Mouse (Mus musculus): ENCODE measurements around the gene Gatm. TPM values are rescaled to one million over a fixed set of nuclear protein-coding genes. Genes with fewer than 3 reads are reported as not detected.
A peak's percentile ranks its signal among the peaks of the same experiment; 100 is the strongest.

Gatm gene
- polyA plus RNA-seq, 1 experiment from 2014 or later, result 13.2 TPM

- no peak overlapping the region for H3K9ac ChIP-seq (ENCODE audit: low read length)
- peak; percentile 73 for ATAC-seq (replicated peaks; ENCODE audit: low FRiP score, low TSS enrichment, low read depth)
Measured at GRCm38 (mm10) chr2:122637526-122637997, 26.5 kb upstream of the Gatm start.

GRCm38 (mm10) chr2:122636686-122637085, 25.6 kb upstream of the Gatm start, which contains the start of gene AA467197:
TSS of gene AA467197 (plus strand) at chr2:122636986.
- Histone ChIP-seq H3K27ac (ENCODE audit: low read depth) (no peak within 1 kb of the TSS), H3K36me3 (ENCODE audit: control insufficient read depth, insufficient read depth, low read length) (peaks cover 19% of the 10 kb centered on the region), H3K9ac (ENCODE audit: low read length) (no peak within 1 kb of the TSS), H3K27me3 (replicated peaks; ENCODE audit: control insufficient read depth, insufficient read depth, low read length) (peaks cover 15% of the 10 kb centered on the region), H3K9me3 (ENCODE audit: control insufficient read depth, low read length) (no peaks in the 10 kb centered on the region), H3K4me2 (ENCODE audit: low read length) (peak within 1 kb of the TSS; percentile 50), H3K4me1 (replicated peaks; ENCODE audit: control insufficient read depth, insufficient read depth, low read length) (peaks cover 8% of the 10 kb centered on the region), H3K4me3 (ENCODE audit: low read depth, low read length) (peak within 1 kb of the TSS; percentile 34)
- no peak for ATAC-seq (replicated peaks; ENCODE audit: low FRiP score, low TSS enrichment, low read depth)
- 60% methylated on average over 3 of the region's 3 CpGs for WGBS
- DNase-seq (ENCODE audit: low spot score), result no peak

More at GRCm38 (mm10) chr2:122637526-122637997, 26.5 kb upstream of the Gatm start:
- no peaks in the 10 kb centered on the region for H3K4me1 ChIP-seq (replicated peaks; ENCODE audit: control insufficient read depth, insufficient read depth, low read length)
- peak overlapping the region; percentile 34 for H3K4me3 ChIP-seq (ENCODE audit: low read depth, low read length)
- peaks cover 16% of the 10 kb centered on the region for H3K36me3 ChIP-seq (ENCODE audit: control insufficient read depth, insufficient read depth, low read length)
- peak overlapping the region; percentile 50 for H3K4me2 ChIP-seq (ENCODE audit: low read length)
- no peak overlapping the region for H3K27ac ChIP-seq (ENCODE audit: low read depth)
- peak; percentile 87 for DNase-seq (ENCODE audit: low spot score)
- H3K9me3 ChIP-seq (ENCODE audit: control insufficient read depth, low read length), result no peaks in the 10 kb centered on the region
- H3K27me3 ChIP-seq (replicated peaks; ENCODE audit: control insufficient read depth, insufficient read depth, low read length), result peaks cover 15% of the 10 kb centered on the region
- 1% methylated on average over 36 of the region's 36 CpGs for WGBS

DNA sequence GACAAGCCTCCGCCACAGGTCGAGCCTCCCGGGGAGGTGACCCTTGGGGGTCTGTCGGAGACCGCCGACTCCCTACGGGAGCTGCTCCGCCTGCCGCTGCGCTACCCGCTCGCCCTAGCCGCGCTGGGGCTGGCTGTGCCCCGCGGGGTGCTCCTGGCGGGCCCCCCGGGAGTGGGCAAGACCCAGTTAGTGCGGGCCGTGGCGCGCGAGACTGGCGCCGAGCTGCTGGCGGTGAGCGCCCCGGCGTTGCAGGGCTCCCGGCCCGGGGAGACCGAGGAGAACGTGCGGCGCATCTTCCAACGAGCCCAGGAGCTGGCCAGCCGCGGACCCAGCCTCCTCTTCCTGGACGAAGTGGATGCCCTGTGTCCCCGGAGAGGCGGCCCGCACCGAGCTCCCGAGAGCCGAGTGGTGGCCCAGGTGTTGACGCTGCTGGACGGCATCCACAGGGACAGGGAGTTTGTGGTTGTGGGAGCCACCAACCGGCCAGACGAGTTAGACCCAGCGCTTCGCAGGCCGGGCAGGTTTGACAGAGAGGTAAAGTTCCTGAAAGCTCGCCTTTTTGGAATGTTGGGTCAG, 20.2 kb upstream of the Gatm start:
- Histone ChIP-seq H3K9ac (ENCODE audit: low read length) (peak overlapping the region; percentile 76), H3K36me3 (ENCODE audit: control insufficient read depth, insufficient read depth, low read length) (peaks cover 19% of the 10 kb centered on the region), H3K27me3 (replicated peaks; ENCODE audit: control insufficient read depth, insufficient read depth, low read length) (no peaks in the 10 kb centered on the region), H3K4me3 (ENCODE audit: low read depth, low read length) (peak overlapping the region; percentile 74), H3K9me3 (ENCODE audit: control insufficient read depth, low read length) (no peaks in the 10 kb centered on the region), H3K4me1 (replicated peaks; ENCODE audit: control insufficient read depth, insufficient read depth, low read length) (peaks cover 13% of the 10 kb centered on the region), H3K4me2 (ENCODE audit: low read length) (peak overlapping the region; percentile 84), H3K27ac (ENCODE audit: low read depth) (peak overlapping the region; percentile 43; the same call in 1 of the 2 replicates)
- WGBS, result under 1% methylated on average over 48 of the region's 53 CpGs
- ATAC-seq (replicated peaks; ENCODE audit: low FRiP score, low TSS enrichment, low read depth) (peak; percentile 66), DNase-seq (ENCODE audit: low spot score) (peak; percentile 83)

- peaks cover 19% of the 10 kb centered on the region for H3K36me3 ChIP-seq (ENCODE audit: control insufficient read depth, insufficient read depth, low read length)
- DNase-seq (ENCODE audit: low spot score) (peak; percentile 87), ATAC-seq (replicated peaks; ENCODE audit: low FRiP score, low TSS enrichment, low read depth) (peak; percentile 83)
- H3K27ac ChIP-seq (ENCODE audit: low read depth), result peak overlapping the region; percentile 52; the same call in 1 of the 2 replicates
- H3K9ac ChIP-seq (ENCODE audit: low read length), result peak overlapping the region; percentile 76
- H3K9me3 ChIP-seq (ENCODE audit: control insufficient read depth, low read length), result no peaks in the 10 kb centered on the region
- peak overlapping the region; percentile 84 for H3K4me2 ChIP-seq (ENCODE audit: low read length)
- 1% methylated on average over 74 of the region's 75 CpGs for WGBS
- H3K27me3 ChIP-seq (replicated peaks; ENCODE audit: control insufficient read depth, insufficient read depth, low read length), result no peaks in the 10 kb centered on the region
- H3K4me3 ChIP-seq (ENCODE audit: low read depth, low read length), result peak overlapping the region; percentile 74
- peaks cover 13% of the 10 kb centered on the region for H3K4me1 ChIP-seq (replicated peaks; ENCODE audit: control insufficient read depth, insufficient read depth, low read length)
Measured at GRCm38 (mm10) chr2:122630465-122631225, 19.5 kb upstream of the Gatm start.

DNA sequence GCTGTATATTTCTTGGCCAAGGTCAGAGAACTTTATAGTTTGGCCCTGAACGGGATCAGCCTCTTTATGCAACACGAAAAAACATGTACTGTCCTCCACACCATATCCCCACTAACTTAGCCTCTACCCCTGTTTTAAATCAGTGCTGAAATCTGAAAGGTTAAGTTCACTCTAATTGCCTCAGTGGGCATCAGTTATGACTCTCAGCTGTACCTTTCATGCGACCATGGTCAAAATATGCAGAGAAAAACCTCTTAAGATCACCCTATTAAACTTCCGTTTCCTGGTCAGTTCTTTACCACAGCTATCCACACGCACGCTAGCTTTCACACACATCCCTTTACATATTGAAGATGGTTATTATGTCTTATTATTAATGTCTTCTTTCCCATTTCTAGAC, 18.8 kb upstream of the Gatm start:
- DNase-seq (ENCODE audit: low spot score) (no peak), ATAC-seq (replicated peaks; ENCODE audit: low FRiP score, low TSS enrichment, low read depth) (no peak)
- H3K4me3 ChIP-seq (ENCODE audit: low read depth, low read length), result peak overlapping the region; percentile 74; the same call in 1 of the 2 replicates
- H3K9ac ChIP-seq (ENCODE audit: low read length), result peak overlapping the region; percentile 76; the same call in 1 of the 2 replicates
- no peaks in the 10 kb centered on the region for H3K9me3 ChIP-seq (ENCODE audit: control insufficient read depth, low read length)
- peaks cover 19% of the 10 kb centered on the region for H3K36me3 ChIP-seq (ENCODE audit: control insufficient read depth, insufficient read depth, low read length)
- no peak overlapping the region for H3K27ac ChIP-seq (ENCODE audit: low read depth)
- H3K4me2 ChIP-seq (ENCODE audit: low read length), result peak overlapping the region; percentile 84
- WGBS, result 58% methylated on average over 6 of the region's 6 CpGs
- peaks cover 13% of the 10 kb centered on the region for H3K4me1 ChIP-seq (replicated peaks; ENCODE audit: control insufficient read depth, insufficient read depth, low read length)
- H3K27me3 ChIP-seq (replicated peaks; ENCODE audit: control insufficient read depth, insufficient read depth, low read length), result no peaks in the 10 kb centered on the region

DNA sequence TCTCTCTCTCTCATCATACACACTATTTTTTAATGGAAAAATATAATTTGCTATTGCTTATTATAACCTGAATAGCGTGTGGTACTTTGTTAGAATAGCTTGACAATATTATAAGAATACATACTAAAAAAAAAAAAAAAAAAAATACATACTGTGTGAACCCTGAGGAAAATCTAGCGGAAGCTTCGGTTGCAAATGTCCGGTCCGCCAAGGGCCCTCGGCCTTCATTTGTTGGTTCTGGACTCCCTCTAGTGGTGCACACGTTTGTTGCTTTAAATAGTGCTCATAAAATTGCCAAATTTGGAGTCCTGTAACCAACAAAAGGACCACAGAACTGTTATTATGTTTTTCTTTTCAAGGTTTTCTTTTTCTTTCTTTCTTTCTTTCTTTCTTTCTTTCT, 17.9 kb upstream of the Gatm start:
- no peaks in the 10 kb centered on the region for H3K27me3 ChIP-seq (replicated peaks; ENCODE audit: control insufficient read depth, insufficient read depth, low read length)
- ATAC-seq (replicated peaks; ENCODE audit: low FRiP score, low TSS enrichment, low read depth) (no peak), DNase-seq (ENCODE audit: low spot score) (peak; percentile 80)
- no peak overlapping the region for H3K27ac ChIP-seq (ENCODE audit: low read depth)
- no peak overlapping the region for H3K9ac ChIP-seq (ENCODE audit: low read length)
- peak overlapping the region; percentile 20; the same call in 1 of the 2 replicates for H3K4me2 ChIP-seq (ENCODE audit: low read length)
- peaks cover 18% of the 10 kb centered on the region for H3K36me3 ChIP-seq (ENCODE audit: control insufficient read depth, insufficient read depth, low read length)
- 0% methylated on average over 7 of the region's 7 CpGs for WGBS
- no peaks in the 10 kb centered on the region for H3K9me3 ChIP-seq (ENCODE audit: control insufficient read depth, low read length)
- H3K4me3 ChIP-seq (ENCODE audit: low read depth, low read length), result no peak overlapping the region
- H3K4me1 ChIP-seq (replicated peaks; ENCODE audit: control insufficient read depth, insufficient read depth, low read length), result peaks cover 13% of the 10 kb centered on the region

GRCm38 (mm10) chr2:122625930-122626329, 14.8 kb upstream of the Gatm start:
- no peaks in the 10 kb centered on the region for H3K27me3 ChIP-seq (replicated peaks; ENCODE audit: control insufficient read depth, insufficient read depth, low read length)
- no peak overlapping the region for H3K4me3 ChIP-seq (ENCODE audit: low read depth, low read length)
- WGBS, result 43% methylated on average over 7 of the region's 7 CpGs
- H3K27ac ChIP-seq (ENCODE audit: low read depth), result no peak overlapping the region
- H3K36me3 ChIP-seq (ENCODE audit: control insufficient read depth, insufficient read depth, low read length), result no peaks in the 10 kb centered on the region
- no peak overlapping the region for H3K4me2 ChIP-seq (ENCODE audit: low read length)
- H3K4me1 ChIP-seq (replicated peaks; ENCODE audit: control insufficient read depth, insufficient read depth, low read length), result peaks cover 3% of the 10 kb centered on the region; the same call in 1 of the 2 replicates
- H3K9me3 ChIP-seq (ENCODE audit: control insufficient read depth, low read length), result no peaks in the 10 kb centered on the region
- DNase-seq (ENCODE audit: low spot score) (no peak), ATAC-seq (replicated peaks; ENCODE audit: low FRiP score, low TSS enrichment, low read depth) (no peak)
- no peak overlapping the region for H3K9ac ChIP-seq (ENCODE audit: low read length)

- no peak overlapping the region for H3K27ac ChIP-seq (ENCODE audit: low read depth)
Measured at GRCm38 (mm10) chr2:122621337-122622110, 10.4 kb upstream of the Gatm start.

More at GRCm38 (mm10) chr2:122621337-122622110, 10.4 kb upstream of the Gatm start:
- Histone ChIP-seq H3K4me2 (ENCODE audit: low read length) (no peak overlapping the region), H3K9me3 (ENCODE audit: control insufficient read depth, low read length) (no peaks in the 10 kb centered on the region), H3K4me1 (replicated peaks; ENCODE audit: control insufficient read depth, insufficient read depth, low read length) (no peaks in the 10 kb centered on the region), H3K9ac (ENCODE audit: low read length) (no peak overlapping the region), H3K36me3 (ENCODE audit: control insufficient read depth, insufficient read depth, low read length) (no peaks in the 10 kb centered on the region), H3K27me3 (replicated peaks; ENCODE audit: control insufficient read depth, insufficient read depth, low read length) (no peaks in the 10 kb centered on the region), H3K4me3 (ENCODE audit: low read depth, low read length) (no peak overlapping the region)
- WGBS, result 80% methylated on average over 9 of the region's 9 CpGs
- ATAC-seq (replicated peaks; ENCODE audit: low FRiP score, low TSS enrichment, low read depth) (no peak), DNase-seq (ENCODE audit: low spot score) (no peak)
